Mouse (Mus musculus) megakaryocyte-erythroid progenitor cell, adult 5-6 weeks (primary cell): ENCODE data around the gene Zfp683. TPM values are rescaled to one million over a fixed set of nuclear protein-coding genes. Genes with fewer than 3 reads are reported as not detected.

Source experiments
- ATAC-seq: replicated peaks from 2 replicates; pipeline ENCODE4 v1.8.0; 2016; ENCODE audit warnings: mild to moderate bottlenecking, inconsistent platforms; ENCODE audit not compliant: severe bottlenecking, poor library complexity, low FRiP score, low TSS enrichment
- total RNA-seq, 2 experiments: library from RNA; stranded (forward) in 1 of 2; stranded (reverse) in 1 of 2; fragments of 200-1000, 215-1000 nt in 1 of 2; fragments of >200 nt in 1 of 2; fragmentation: Nextera tagmentation in 1 of 2; gene quantifications; 2 replicates each; pipeline ENCODE4 v1.2.3; 2014 to 2017

The Zfp683 gene
- total RNA-seq, 2 experiments from 2014 or later, result not detected

DNA sequence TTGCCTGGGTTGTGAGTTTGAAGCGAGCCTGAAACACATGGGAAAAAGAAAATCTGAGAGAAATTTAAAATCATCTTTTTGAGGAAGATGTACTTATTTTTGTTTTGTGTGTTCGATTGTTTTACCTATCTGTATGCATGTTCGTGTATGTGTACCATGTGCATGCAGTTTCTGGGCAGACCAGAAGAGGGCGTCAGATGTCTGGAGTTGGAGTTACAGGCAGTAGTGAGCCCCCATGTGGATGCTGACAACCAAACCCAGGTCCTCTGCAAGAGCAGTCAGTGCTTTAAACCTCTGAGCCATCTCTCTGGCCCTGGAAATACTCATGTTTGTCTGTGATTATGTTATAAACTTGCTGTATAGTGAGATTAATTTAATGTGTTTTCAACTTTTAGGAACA lies 31.4 kb downstream of the Zfp683 start:
- no peak for ATAC-seq

DNA sequence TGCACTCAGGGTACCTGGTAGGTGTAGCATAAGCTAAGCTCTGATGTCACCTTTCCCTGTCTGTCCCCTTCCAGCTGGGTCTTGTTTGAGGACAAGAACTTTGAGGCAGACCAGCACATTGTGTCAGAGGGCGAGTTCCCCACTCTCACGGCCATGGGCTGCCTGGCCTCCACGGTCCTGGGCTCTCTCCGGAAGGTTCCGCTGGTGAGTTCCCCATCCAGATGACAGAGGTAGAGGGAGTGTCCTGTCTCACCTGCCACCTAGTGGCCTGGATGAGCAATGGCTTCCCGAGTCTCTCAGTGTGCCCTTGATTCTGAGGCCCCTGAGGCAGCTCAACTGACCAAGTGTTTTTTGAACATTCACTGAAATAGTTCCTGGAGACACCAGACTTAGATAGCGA lies 33.8 kb downstream of the Zfp683 start:
- peak; percentile 85 for ATAC-seq

DNA sequence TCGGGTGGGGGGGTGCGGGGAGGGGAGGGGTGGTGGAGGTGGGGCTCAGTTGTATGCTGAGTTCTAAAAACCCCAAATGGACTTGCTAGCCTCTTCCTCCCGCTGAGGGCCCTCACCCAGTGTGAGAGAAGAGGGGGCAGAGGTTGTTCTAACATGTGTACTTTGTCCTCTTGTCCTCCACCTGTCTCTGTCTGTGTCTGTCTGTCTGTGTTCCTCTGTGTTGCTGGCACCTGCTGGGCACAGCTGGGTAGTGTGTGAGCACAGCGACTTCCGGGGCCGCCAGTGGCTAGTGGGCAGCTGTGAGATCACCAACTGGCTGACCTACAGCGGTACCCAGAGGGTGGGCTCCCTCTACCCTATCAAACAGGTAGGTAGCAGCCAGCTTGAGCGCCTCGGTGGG lies 35.4 kb downstream of the Zfp683 start:
- ATAC-seq, result no peak

DNA sequence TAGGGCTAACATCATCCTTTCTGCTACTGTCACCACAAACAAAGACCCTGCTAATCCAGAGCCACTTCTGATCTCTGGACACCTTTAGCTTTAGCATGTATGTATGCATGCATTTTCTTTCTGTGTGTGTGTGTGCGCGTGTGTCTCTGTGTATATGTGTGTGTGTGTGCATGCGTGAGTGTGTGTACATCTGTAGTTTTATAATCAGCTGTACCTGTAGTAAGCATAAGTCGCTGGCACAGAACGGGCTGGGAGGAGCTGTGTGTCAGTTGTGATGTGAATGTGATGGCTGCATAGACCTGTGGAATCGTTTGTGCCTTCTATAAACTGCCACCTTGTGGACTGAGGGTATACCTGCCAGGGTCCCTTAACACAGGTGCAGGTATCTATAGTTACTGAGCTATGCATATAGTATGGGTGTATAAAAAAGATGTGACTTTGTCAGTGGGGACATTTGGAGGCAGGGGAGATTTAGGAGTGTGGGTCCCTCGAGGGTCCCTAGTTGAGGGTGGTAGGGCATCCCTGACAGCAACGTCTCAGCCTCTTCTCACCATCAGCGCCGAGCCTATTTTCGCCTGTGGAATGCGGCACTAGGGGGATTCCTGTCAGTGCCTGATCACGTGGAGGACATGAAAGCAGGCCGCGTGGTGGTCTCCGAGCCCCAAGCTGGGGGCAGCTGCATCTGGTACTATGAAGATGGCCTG lies 37.0 kb downstream of the Zfp683 start:
- ATAC-seq, result no peak

DNA sequence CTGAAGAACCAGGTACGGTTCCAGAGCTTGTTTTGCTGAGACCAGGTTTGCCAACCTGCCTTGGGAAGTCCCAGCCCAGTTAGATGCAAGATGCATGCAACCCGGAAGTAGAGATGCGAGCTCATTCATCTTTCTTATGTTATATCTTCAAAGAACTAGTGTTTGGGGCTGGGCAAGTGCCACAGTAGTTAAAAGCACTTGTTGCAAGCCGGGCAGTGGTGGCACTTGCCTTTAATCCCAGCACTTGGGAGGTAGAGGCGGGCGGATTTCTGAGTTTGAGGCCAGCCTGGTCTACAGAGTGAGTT lies 37.5 kb downstream of the Zfp683 start:
- ATAC-seq, result no peak

DNA sequence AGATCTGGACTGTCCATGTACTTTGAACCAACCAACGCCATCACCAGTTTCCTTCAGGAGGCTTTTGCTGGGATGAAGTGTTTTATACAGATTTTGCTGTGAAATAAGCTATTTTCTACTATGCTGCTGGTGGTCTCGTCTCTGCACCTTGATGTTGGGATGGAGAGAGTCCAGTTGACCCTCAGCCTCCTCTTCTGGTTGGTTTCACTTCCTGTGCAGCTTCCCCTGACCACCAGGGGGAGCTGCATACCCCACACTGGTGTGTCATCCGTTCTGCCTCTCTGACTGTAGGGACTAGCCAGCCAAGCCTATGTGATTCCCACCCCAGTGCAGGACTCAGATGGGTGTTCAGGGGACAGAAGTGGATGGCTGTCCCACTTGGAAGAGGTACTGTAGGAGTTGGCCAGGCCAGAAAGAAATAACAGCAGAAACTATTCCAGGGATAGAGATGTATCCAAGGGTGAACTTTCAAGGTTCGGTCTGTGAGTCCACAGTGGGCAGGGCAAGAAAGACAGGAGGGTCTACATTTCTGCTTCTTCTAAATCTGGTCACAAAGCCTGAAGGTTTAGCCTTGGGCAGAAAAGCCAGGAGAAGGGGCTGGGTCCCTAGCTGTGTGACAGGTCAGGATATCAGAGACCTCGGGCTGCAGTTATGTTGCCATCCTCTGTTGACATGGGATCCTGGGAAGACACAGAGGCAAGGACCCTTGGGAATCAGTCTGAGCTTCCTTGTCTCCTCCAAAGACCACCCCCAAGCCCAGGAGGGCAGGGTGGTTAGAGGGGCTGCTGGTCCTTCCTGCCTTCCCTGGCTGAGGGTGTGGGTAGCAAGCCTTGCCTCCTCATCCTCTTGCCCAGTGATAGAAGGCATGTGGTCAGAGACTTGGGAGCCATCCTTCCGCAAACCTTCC lies 39.0 kb downstream of the Zfp683 start:
- peak; percentile 72; the same call in 1 of the 2 replicates for ATAC-seq

DNA sequence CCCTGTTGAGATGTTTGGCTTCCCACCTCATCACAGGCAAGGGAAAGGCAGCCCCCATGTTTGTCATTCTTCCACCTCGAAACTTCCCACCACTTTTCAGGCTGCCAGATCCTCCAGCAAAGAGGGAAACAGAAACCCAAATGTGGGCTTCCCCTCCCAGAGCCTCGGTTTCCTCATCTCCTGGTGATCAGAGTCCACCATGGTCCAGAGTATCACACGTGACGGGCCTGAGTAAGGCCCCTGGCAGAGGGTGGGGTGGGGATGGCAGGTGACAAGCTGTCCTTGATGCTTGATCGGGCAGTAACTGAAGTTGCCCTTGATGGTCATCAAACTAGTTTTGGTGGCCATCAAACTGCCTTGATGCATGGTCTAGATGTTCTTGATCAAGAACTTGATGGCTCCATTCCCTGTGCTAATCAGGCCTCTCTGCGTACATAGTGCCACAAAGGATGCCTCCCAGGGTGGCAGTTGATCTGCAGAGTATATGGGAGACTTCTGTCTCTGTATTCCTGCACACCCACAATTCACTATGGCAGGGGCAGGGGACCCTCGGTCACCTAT lies 40.4 kb downstream of the Zfp683 start:
- no peak for ATAC-seq

DNA sequence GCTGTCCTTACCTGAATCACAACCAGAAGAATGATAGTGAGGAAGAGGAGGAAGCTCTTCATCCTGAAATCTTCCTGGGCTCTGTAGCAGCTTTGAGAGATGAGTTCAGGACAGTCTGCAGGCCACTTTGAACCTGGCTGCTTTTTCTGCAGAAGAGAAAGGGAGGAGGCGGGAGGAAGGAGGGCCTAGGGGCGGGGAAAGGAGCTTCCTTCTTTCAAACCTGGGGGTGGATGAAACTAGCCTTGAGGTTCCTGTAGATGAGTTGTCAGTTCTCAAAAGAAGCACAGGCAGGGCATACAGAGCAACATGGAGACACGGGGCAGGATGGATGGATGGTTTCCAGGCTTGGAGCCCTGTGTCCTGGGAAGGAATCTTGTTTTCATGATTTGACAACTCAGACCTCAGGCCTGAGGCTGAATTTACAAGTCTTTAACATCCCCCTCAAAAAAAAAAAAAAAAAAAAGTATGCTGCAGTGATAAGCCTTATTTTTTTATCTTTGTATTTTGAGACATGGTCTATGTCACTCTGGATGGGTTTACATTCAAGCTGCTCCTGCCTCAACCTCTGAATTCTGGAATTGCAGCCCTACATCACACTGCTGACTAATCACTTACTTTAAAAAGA lies 41.4 kb downstream of the Zfp683 start, which contains the start of gene Cd52:
TSS of gene Cd52 (minus strand) at position 160 of the 625 bp plus-strand sequence.
- ATAC-seq, result no peak

DNA sequence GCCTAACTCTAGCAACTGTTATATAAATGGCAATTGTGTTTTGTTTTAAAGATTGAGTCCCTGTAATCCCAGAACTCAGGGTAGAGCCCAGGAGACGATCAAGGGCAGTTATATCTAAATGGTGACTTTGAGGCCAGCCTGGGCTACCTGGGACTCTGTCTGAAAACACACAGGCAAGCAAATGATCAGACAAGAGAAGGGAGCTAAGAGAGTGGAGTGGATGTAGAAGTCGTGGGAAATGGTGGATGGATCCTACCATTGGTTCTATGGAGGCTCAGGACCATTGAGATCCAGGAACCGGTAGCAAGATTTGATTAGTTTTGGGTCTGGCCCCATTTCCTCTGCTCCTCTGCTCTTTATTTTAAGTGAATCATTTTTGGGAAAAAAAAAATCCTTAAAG lies 42.5 kb downstream of the Zfp683 start:
- no peak for ATAC-seq

DNA sequence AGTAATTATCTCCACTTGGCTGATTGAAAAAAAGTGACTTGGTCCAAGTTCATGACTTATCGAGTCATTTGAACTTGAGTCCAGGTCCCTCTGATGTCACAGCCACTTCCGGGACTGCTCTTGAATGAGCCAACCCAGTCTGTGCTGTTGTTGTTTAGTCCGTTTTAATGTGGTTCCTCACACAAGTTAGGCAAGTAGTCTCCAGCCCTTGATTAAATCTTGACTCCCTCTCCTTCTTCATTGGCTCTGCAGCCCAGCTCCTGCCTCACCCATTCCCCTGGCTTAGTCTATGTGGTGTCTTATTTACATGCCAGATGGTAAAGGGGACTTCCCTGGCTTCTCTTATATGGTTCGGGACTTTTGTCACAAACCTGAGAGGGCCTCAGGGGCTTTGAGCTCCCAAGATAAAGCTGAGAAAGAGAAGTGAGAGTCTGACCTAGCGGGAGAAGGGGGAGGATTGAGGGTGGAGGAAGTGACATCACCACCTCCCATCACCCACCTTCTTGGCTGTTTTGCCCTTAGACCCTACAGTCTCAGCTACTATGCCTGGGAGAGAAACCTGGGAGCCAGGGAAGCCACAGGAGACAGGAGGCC lies 43.5 kb downstream of the Zfp683 start:
- 0 out of 2 replicates have a peak, but pooled peaks have one; percentile 21 for ATAC-seq

DNA sequence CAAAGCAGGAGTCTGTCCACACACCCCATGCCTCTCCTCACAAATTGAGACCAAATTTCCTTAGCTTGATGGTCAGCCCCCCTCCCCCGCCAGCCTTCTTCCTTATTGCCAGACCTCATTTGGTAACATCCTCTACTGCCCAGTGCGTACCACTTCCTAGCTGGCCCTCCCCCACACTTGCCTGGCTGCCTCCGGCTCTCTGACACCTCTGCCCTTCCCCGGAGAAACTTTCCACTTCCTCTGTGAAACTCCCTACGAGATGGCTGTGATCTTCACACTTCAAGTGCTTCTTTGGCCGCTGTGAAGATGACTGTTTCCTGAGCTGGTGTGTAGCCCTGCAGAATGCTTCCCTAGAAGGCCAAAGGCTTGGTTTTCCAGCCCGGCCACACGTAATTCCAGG lies 45.0 kb downstream of the Zfp683 start:
- no peak for ATAC-seq

DNA sequence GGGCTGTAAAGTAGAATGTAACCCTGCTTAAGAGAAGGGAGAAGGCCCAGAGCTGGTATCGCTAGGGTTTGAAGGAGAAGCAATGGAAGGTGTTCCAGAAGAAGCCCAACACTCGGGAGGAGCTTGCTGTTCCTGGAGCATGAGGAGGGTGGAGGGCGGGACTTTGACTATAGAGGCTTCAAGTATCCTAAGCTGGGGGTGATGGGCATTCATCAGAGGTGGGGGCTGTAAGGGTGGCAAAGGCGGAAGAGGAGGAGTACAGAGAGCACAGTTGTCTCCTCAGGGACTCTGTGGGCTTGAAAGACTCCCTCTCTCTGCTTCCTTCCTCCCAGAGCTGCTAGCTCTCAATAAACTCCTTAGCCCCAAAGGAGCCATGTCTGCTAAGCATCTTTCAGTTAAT lies 46.6 kb downstream of the Zfp683 start:
- ATAC-seq, result no peak

DNA sequence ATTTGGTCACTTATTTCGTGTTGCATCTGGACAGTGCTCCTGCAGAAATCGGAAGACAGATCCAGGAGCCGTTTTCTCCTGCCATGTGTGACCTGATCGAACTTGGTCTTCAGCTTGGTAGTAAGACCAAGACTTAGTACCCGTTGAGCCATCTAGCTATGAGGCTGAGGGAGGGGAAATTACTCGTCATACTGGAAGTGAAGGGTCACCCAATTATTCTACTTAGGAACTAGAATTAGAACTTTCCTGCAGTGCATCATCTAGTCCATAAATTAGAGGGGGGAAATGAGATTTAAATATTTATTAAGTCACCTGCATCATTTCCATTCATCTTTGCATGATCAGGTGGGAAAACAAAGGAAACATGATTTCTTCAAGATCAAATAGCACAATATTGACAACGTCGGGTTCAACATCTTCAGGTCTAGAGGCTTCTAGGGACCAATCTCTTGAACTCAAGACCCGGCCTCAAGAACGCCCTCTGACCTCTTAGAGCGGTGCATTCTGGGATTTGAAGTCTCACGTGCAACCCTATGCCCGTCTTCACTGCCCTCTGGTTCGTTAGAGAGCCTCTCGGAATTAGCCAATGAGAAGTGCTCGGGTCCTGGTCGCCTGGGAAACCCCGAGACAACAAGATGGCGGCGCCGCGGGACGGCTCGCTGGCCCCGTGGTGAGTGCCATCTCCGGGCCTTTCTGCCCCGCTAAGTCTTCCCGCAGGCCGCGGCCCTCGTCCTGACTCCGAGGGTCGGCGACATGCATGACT lies 48.5 kb downstream of the Zfp683 start, which contains the start of gene Ubxn11:
TSS of gene Ubxn11 (plus strand) at position 592 of the 763 bp plus-strand sequence.
- ATAC-seq, result peak; percentile 98

DNA sequence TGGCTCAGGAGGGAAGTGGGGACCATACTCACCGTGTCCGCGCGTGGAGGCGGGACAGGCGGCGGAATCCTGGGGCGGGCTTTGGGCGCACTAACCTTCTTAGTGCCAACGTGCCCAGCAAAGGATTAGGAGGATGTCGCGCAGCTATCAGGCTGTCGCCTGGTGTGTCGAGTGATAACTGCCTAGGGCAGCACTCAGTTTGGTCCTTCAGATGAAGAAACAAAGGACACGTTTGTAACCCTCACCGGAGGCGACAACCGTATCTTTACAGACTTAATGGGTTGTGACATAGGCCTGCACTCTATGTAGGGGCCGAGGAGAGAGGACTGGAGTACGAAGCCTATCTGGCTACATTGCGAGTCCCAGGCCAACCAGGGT lies 49.1 kb downstream of the Zfp683 start:
- peak; percentile 84 for ATAC-seq

DNA sequence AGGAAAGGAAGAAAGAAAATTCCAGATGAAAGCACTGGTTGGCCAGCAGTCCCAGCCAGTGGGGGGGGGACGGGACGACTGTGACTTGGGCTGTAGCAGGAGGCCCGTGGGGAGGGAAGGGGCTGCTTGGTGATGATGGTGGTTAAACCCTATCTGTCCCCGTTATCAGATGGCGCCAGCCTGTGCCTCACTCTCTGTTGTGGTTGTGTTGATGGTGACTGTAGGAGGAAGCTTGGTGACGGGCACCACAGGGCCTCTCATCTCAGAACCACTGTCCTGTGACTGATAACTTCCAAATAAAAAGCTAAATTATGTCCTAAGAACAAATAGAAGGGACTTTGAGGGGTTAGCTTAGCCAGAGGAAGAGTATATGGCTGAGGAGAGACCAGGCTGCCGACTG lies 52.5 kb downstream of the Zfp683 start:
- peak; percentile 49; the same call in 1 of the 2 replicates for ATAC-seq

DNA sequence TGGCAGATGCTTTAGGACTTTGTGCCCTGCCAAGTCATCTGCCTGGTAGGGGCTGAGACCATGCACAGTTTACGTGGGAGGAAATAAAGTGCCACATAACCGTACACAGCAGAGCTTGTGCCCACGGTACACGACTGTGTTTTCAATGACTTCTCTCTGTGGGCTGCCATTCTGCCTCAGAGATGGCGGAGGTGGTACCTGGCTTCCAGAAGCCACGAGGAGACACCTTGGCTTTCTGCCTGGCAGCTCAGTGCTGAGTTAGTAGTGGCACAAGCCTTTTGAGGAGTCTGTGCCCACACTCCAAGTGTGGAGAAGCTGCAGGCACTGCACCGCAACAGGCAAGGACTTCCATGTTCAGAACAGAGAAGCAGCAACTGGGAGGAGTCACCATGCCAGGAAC lies 54.1 kb downstream of the Zfp683 start:
- ATAC-seq, result no peak

DNA sequence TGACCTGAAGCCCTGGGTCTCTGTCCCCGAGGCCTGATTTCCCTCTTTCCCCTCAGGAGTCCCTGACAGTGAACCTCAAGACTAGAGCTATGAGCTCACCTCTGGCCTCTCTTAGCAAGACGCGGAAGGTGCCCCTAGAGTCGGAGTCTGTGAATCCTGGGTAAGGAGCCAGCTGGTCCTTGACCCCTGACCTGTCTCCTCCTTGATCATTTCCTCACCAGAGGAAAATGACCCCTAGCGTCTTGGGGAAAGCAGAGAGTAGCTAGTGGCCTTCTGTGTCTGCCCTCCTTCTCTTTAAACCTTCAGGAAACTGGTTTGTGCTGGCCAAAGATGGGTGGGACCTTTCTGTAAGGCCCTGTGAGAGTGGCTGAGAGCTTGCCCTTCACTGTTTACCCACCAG lies 54.6 kb downstream of the Zfp683 start:
- no peak for ATAC-seq
